Mouse (Mus musculus): Measurements from ENCODE around the gene Eri3.

DNA sequence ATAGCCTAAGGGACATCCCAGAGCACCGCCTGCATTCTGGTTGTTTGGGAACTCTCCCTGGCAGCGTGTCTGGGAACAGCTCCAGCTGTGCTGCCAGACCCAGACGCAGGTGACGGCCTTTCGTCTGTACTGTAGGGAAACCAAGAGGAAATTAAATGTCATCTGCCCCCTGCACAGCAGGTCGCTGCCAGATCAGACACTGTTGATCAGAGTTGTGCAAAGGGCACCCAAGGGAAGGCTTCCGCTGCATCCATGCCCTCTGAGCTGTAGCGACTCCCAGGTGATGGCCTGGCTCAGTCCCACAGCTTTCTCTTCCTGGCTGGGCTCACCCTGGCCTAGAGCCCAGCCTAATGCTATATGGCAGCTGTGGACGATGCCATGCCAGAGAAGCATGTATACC is 58.1 kb downstream of the Eri3 start:
- TF ChIP-seq USF1 (IDR thresholded peaks at IDR 0.05; ENCODE audit: low read depth) (no peak), CTCF (IDR thresholded peaks at IDR 0.05; ENCODE audit: control insufficient read depth, insufficient read depth, insufficient read length) (no peak), MYOD1 (IDR thresholded peaks at IDR 0.05; ENCODE audit: control insufficient read depth, insufficient read length, low read depth) (no peak), CEBPB (IDR thresholded peaks at IDR 0.05; ENCODE audit: low read depth) (no peak), MYOG (IDR thresholded peaks at IDR 0.05; ENCODE audit: control insufficient read depth, extremely low read depth, insufficient read length) (no peak)

Data from C2C12 (cell line).